Mouse (Mus musculus): Measurements from ENCODE around the gene Hormad2. TPM values are rescaled to one million over a fixed set of nuclear protein-coding genes. Genes with fewer than 3 reads are reported as not detected.

Gene Hormad2
- polyA plus RNA-seq, 1 experiment from 2014 or later: 0.44 TPM

DNA sequence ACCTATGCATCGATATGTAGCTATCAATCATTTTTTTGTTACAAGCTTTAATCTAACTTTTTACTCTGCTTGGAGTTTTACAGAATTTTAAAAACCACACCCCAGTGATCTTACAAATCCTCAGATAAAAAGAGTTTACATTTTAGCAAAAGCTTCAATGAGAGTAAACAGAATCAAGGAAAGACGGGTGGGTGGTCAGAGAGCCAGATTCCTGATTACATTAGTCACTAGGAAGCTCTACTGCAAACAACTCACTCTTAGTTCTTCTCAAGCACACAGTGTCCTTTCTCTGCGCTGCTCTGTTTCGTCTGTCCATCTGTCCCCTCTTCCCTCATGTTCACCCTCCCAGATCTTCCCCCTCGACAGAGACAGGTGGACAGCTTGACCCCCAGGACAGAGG lies 123.6 kb downstream of the Hormad2 start:
- peaks cover 6% of the 10 kb centered on the region for H3K27me3 ChIP-seq (replicated peaks)
- H3K9ac ChIP-seq: no peak overlapping the region
- H3K36me3 ChIP-seq: no peaks in the 10 kb centered on the region
- no peak overlapping the region for H3K27ac ChIP-seq (replicated peaks)
- no peak for ATAC-seq (ENCODE audit: extremely low read depth, insufficient number of reproducible peaks, low FRiP score, low TSS enrichment)
- peaks cover 9% of the 10 kb centered on the region for H3K4me1 ChIP-seq
- 56% methylated on average over 5 of the region's 5 CpGs for WGBS
- no peak overlapping the region for H3K4me2 ChIP-seq
- H3K9me3 ChIP-seq: no peaks in the 10 kb centered on the region
- no peak overlapping the region for H3K4me3 ChIP-seq

DNA sequence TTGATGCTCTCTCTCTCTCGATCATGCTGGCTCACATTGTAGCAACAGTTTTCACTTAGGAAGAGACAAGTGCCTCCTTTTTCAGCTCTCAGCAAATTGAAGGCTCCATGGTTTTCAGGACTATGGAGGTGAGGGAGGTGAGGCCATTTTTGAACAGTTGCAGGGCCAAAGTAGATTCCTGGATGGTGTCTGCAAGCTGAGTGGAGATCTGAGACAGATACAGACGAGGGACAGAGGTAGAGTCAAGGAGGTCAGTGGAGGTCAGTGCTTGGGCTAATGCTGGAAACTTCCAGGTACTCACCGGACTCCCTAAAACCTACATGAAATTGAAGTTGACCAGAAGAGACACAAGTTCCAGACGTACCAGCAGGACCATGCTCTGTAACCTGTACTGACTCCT lies 128.7 kb downstream of the Hormad2 start:
- no peak overlapping the region for H3K27ac ChIP-seq (replicated peaks)
- no peak overlapping the region for H3K4me3 ChIP-seq
- no peak overlapping the region for H3K4me2 ChIP-seq
- H3K9ac ChIP-seq: no peak overlapping the region
- no peaks in the 10 kb centered on the region for H3K36me3 ChIP-seq
- ATAC-seq (ENCODE audit: extremely low read depth, insufficient number of reproducible peaks, low FRiP score, low TSS enrichment): no peak
- peaks cover 10% of the 10 kb centered on the region; the same call in 1 of the 2 replicates for H3K27me3 ChIP-seq (replicated peaks)
- peaks cover 33% of the 10 kb centered on the region for H3K4me1 ChIP-seq
- WGBS: 78% methylated on average over 4 of the region's 4 CpGs
- H3K9me3 ChIP-seq: no peaks in the 10 kb centered on the region

DNA sequence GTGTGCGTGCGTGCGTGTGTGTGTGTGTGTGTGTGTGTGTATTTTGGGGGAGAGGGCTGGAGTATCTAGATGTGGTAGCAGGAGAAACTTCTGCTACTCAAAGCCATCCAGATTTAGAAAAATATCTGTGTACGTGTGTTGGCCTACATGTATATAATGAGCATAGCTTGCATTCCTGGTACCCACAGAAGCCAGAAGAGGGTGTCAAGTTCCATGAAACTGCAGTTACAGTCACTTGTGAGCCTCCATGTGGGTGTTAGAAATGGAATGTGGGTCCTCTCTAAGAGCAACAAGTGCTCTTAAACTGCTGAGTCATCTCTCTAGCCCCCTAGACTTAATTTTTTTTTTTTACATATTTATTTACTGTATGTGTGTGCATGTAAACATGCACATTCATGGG lies 130.6 kb downstream of the Hormad2 start:
- H3K4me3 ChIP-seq: no peak overlapping the region
- H3K27me3 ChIP-seq (replicated peaks): peaks cover 16% of the 10 kb centered on the region; the same call in 1 of the 2 replicates
- no peaks in the 10 kb centered on the region for H3K9me3 ChIP-seq
- no peak overlapping the region for H3K4me2 ChIP-seq
- H3K27ac ChIP-seq (replicated peaks): no peak overlapping the region
- no peaks in the 10 kb centered on the region for H3K36me3 ChIP-seq
- WGBS: 82% methylated on average over 4 of the region's 4 CpGs
- peaks cover 33% of the 10 kb centered on the region for H3K4me1 ChIP-seq
- ATAC-seq (ENCODE audit: extremely low read depth, insufficient number of reproducible peaks, low FRiP score, low TSS enrichment): no peak
- no peak overlapping the region for H3K9ac ChIP-seq

DNA sequence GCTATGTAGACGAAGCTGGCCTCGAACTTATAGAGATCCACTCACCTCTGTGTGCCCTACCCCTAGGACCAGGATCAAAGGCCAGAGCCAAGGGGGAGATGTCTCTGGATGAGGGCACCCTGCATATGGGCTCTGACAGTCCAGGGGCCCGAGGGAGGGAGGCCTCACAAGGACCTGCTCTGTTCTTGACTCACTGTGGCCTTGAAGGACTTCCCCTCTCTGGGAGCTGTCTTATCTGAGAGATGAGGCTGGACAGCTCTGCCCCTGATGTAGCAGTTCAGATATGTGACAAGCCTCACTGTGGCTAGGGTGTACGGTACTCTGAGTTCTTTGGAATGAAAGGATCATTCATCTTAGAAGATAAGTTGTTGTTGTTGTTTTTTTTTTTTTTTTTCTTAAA lies 131.3 kb downstream of the Hormad2 start:
- Histone ChIP-seq H3K27ac (replicated peaks) (no peak overlapping the region), H3K9me3 (no peaks in the 10 kb centered on the region), H3K36me3 (no peaks in the 10 kb centered on the region), H3K27me3 (replicated peaks) (peaks cover 16% of the 10 kb centered on the region; the same call in 1 of the 2 replicates), H3K4me3 (no peak overlapping the region), H3K4me2 (no peak overlapping the region), H3K4me1 (peaks cover 33% of the 10 kb centered on the region), H3K9ac (no peak overlapping the region)
- no peak for ATAC-seq (ENCODE audit: extremely low read depth, insufficient number of reproducible peaks, low FRiP score, low TSS enrichment)
- 69% methylated on average over 4 of the region's 4 CpGs for WGBS

DNA sequence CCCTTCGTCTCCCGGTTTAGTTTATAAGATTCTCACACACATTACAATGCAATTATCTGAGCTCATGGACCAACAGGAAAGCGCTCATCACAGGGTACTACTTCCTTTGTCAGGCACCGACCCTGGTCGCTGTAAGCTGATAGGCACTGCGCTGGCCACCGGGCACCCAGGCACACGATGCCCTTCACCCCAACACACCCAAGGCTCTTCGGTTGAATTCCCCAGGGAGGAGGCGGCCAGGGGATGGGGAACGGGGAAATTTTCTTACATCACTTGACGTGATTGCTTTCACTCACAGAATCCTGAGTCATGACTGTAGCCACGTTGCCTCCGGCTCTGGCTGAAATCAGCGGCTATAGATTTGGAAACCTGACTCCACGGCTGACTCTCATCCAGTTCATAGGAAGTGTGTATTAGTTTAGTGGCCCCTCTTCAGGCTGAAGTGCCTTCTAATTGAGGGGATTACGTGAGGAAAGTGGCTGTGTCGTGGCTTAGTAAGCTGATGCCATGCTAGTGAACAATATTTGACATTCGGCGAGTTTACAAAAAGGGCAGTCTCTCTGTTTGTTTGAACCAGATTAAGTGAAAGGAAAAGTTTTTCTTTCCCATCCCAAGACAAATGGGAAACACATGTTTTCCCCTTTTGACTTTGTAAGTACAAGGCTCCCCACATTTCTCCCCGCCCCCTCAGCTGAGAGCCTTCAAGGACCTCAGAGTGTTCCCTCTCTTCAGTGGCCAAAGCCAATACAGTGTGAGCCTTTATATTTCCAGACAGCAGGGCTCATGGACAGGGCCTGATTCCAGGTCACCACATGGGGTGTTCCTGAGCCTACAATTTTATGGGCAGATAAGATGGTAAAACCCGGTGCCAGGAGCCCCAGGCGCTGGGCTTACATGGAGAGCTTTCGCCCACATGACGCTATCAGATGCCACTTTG lies 132.1 kb downstream of the Hormad2 start:
- Histone ChIP-seq H3K4me1 (peaks cover 32% of the 10 kb centered on the region), H3K9ac (peak overlapping the region; percentile 68), H3K36me3 (no peaks in the 10 kb centered on the region), H3K27me3 (replicated peaks) (peaks cover 16% of the 10 kb centered on the region; the same call in 1 of the 2 replicates), H3K4me3 (no peak overlapping the region), H3K27ac (replicated peaks) (peak overlapping the region; percentile 26), H3K4me2 (peak overlapping the region; percentile 37), H3K9me3 (no peaks in the 10 kb centered on the region)
- 32% methylated on average over 25 of the region's 25 CpGs for WGBS
- ATAC-seq (ENCODE audit: extremely low read depth, insufficient number of reproducible peaks, low FRiP score, low TSS enrichment): no peak; the same call in 1 of the 2 replicates

DNA sequence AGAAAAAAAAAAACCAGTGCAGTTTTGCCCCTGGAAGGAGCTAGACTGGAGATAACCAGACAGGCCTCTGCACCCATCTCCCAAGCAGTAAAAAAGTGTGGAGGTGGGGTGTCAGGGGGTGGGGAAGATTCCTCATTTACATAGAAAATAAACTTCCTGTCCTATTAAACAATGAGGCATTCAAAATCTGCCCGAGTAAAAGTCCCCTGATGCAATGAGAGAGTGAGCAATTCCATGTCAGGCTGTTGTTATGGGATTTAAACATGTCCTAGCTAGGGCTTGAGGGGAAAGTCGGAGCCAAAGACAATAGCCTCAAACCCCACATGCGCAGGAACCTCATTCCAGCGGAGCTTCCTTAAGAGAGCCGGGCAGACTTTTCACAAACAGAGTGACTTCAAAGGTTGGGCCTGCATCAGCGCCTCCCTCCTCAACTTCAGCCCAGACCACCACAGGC lies 132.8 kb downstream of the Hormad2 start:
- H3K9ac ChIP-seq: peak overlapping the region; percentile 68
- H3K9me3 ChIP-seq: no peaks in the 10 kb centered on the region
- no peak for ATAC-seq (ENCODE audit: extremely low read depth, insufficient number of reproducible peaks, low FRiP score, low TSS enrichment)
- H3K36me3 ChIP-seq: no peaks in the 10 kb centered on the region
- peaks cover 16% of the 10 kb centered on the region; the same call in 1 of the 2 replicates for H3K27me3 ChIP-seq (replicated peaks)
- no peak overlapping the region for H3K4me3 ChIP-seq
- peak overlapping the region; percentile 26 for H3K27ac ChIP-seq (replicated peaks)
- 39% methylated on average over 6 of the region's 6 CpGs for WGBS
- H3K4me1 ChIP-seq: peaks cover 36% of the 10 kb centered on the region
- H3K4me2 ChIP-seq: peak overlapping the region; percentile 37

DNA sequence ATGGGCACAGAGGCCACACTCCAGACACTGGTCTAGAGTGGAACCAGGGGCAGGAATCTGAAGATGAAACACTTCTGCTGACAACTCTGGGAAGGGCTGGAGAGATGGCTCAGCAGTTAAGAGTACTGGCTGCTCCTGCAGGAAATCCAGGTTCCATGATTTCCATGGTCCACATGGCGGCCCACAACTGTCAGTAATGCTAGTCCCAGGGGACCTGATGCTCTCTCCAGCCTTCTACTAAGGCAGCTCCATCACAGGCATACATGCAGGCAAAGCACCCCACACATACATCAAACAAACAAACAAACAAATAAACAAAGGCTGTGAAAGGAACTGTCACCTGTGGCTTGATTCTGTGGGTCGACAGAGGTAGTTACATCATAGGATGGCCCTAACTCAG lies 134.8 kb downstream of the Hormad2 start:
- no peaks in the 10 kb centered on the region for H3K36me3 ChIP-seq
- no peak for ATAC-seq (ENCODE audit: extremely low read depth, insufficient number of reproducible peaks, low FRiP score, low TSS enrichment)
- no peak overlapping the region for H3K27ac ChIP-seq (replicated peaks)
- WGBS: 67% methylated on average over 2 of the region's 2 CpGs
- no peak overlapping the region for H3K9ac ChIP-seq
- peaks cover 6% of the 10 kb centered on the region; the same call in 1 of the 2 replicates for H3K27me3 ChIP-seq (replicated peaks)
- no peak overlapping the region for H3K4me3 ChIP-seq
- H3K4me1 ChIP-seq: peaks cover 50% of the 10 kb centered on the region
- no peak overlapping the region for H3K4me2 ChIP-seq
- no peaks in the 10 kb centered on the region for H3K9me3 ChIP-seq

DNA sequence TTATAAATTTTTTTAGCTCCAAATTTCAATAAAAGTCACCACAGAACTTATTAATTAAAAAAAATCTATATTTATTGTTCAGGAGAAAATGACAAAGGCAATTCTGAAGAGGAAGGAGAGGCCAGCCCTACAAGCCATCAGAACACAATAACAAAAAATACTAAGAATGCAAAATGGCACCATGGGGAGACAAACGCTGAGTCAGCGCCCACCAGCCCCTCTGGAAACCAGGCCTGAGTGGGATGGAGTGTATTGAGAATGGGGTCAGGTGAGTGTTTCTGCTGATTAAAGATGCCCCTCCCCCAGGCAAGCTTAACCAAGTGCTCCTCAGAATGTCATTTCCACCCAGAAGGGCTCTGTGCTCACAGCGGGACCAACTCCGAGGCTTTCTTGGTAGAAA lies 135.8 kb downstream of the Hormad2 start:
- H3K27me3 ChIP-seq (replicated peaks): peaks cover 6% of the 10 kb centered on the region
- no peak for ATAC-seq (ENCODE audit: extremely low read depth, insufficient number of reproducible peaks, low FRiP score, low TSS enrichment)
- no peak overlapping the region for H3K4me3 ChIP-seq
- no peak overlapping the region for H3K4me2 ChIP-seq
- no peak overlapping the region for H3K9ac ChIP-seq
- H3K9me3 ChIP-seq: no peaks in the 10 kb centered on the region
- H3K4me1 ChIP-seq: peaks cover 52% of the 10 kb centered on the region
- no peak overlapping the region for H3K27ac ChIP-seq (replicated peaks)
- no peaks in the 10 kb centered on the region for H3K36me3 ChIP-seq
- 87% methylated on average over 4 of the region's 4 CpGs for WGBS

DNA sequence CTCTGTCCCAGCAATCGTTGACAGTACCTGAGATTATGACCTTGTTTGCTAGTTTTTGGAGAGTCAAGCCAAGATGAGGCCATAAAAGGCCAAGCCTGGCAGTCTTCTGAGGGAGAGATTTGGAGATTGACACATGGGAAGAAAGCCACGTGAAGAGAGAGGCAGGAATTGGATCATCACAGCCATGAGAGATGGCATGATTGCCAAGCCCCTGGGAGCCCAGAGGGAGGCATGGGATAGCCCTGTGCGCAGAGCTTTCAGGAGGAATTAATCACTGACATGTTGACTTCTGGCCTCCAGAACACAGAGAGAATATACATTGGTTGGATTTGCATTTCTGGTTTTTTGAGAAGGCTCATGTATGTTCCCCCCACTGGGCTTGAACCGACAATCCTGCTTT lies 136.7 kb downstream of the Hormad2 start:
- WGBS: 73% methylated on average over 4 of the region's 4 CpGs
- no peak overlapping the region for H3K4me2 ChIP-seq
- H3K36me3 ChIP-seq: no peaks in the 10 kb centered on the region
- no peak for ATAC-seq (ENCODE audit: extremely low read depth, insufficient number of reproducible peaks, low FRiP score, low TSS enrichment)
- peaks cover 55% of the 10 kb centered on the region for H3K4me1 ChIP-seq
- no peaks in the 10 kb centered on the region for H3K9me3 ChIP-seq
- H3K27me3 ChIP-seq (replicated peaks): peaks cover 6% of the 10 kb centered on the region
- H3K9ac ChIP-seq: no peak overlapping the region
- H3K4me3 ChIP-seq: no peak overlapping the region
- no peak overlapping the region for H3K27ac ChIP-seq (replicated peaks)

DNA sequence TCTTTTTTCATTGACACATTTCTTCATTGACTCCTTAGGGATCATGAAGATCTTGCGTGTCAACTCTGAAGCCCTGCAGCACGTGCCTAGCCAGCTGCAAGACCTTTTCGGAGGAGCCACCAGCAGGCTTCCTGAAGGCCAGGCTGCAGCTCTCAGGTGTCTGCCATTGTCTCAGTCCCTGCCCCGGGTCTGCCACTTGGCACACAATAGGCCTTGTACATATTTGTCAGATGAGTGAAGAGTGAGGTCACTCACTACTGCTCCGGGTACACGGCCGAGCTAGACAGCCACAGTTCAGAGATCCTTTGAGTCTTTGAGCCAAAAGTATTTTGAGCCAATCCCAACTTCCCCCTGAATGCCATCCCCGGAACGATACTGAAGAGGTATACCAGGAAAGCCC lies 137.9 kb downstream of the Hormad2 start:
- peak overlapping the region; percentile 66; the same call in 1 of the 2 replicates for H3K9ac ChIP-seq
- H3K27ac ChIP-seq (replicated peaks): peak overlapping the region; percentile 72
- H3K4me2 ChIP-seq: no peak overlapping the region
- no peak overlapping the region for H3K4me3 ChIP-seq
- no peaks in the 10 kb centered on the region for H3K36me3 ChIP-seq
- 24% methylated on average over 9 of the region's 9 CpGs for WGBS
- ATAC-seq (ENCODE audit: extremely low read depth, insufficient number of reproducible peaks, low FRiP score, low TSS enrichment): no peak; the same call in 1 of the 2 replicates
- peaks cover 54% of the 10 kb centered on the region for H3K4me1 ChIP-seq
- H3K9me3 ChIP-seq: no peaks in the 10 kb centered on the region
- H3K27me3 ChIP-seq (replicated peaks): peaks cover 6% of the 10 kb centered on the region

DNA sequence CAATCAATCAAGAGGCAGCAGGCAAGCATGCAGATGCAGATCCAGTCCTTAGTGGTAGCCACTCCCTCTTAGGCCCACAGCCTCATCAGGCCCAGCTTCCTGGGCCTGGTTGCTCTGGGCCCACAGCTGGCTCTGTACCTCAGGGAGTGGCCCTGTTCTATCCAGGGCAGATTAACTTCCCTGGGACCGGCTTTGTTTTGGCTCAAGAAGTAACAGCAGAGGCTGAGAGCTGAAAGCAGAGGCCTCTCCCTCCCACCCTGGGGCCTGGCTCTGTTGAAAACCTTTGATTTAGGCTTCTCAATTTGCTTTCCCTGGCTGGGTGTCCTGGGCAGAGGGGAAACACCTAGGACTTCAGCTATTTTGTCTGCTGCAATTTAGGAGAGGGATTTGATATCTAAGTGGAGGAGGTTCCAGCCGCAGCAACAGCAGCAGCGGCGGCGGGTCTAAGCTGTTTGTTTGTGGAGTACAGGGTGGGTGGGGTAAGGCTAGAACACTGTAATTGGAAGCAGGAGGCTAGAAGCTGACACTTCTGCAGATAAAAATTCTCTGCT lies 138.5 kb downstream of the Hormad2 start:
- H3K4me1 ChIP-seq: peaks cover 55% of the 10 kb centered on the region
- peak overlapping the region; percentile 72 for H3K27ac ChIP-seq (replicated peaks)
- H3K27me3 ChIP-seq (replicated peaks): peaks cover 6% of the 10 kb centered on the region
- no peak for ATAC-seq (ENCODE audit: extremely low read depth, insufficient number of reproducible peaks, low FRiP score, low TSS enrichment)
- H3K9ac ChIP-seq: peak overlapping the region; percentile 66
- no peak overlapping the region for H3K4me3 ChIP-seq
- H3K4me2 ChIP-seq: no peak overlapping the region
- H3K9me3 ChIP-seq: no peaks in the 10 kb centered on the region
- no peaks in the 10 kb centered on the region for H3K36me3 ChIP-seq
- 20% methylated on average over 5 of the region's 5 CpGs for WGBS

All from heart, embryonic 13.5 days (tissue).